Mouse (Mus musculus): ENCODE results near the gene Tmem186.

DNA sequence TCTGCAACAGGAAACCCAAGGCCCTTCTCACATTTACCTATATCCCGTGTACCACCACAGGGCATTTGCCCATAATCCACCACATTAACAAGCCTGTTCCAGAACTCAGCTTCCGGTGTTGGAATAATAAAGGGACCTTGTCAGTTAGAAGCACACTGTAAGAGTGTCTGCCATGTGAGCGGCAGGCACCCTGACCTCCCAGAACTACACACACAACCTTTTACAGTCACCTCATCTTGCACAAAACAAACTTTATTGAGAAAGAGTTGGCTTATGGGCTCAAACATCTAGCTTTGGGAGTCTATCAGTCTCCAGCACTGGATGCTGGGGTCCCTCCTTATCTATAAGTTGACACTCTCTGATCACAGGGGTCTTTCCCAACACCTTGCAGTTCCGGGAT lies 20.8 kb upstream of the Tmem186 start:
- TF ChIP-seq CTCF (IDR thresholded peaks at IDR 0.05; ENCODE audit: low read depth, low read length) (no peak), POLR2A (IDR thresholded peaks at IDR 0.05; ENCODE audit: borderline replicate concordance, low read depth, low read length) (no peak)

Measured in bone marrow macrophage, adult 2 months (primary cell).